Mouse (Mus musculus): ENCODE measurements around the gene Shoc2.

The Shoc2 gene

GRCm38 (mm10) chr19:54040356-54041028 lies 96.4 kb downstream of the Shoc2 start:
- DNase-seq: no peak

- DNase-seq: peak; percentile 23
These were observed 96.9 kb downstream of the Shoc2 start for GRCm38 (mm10) chr19:54041029-54041367.

DNA sequence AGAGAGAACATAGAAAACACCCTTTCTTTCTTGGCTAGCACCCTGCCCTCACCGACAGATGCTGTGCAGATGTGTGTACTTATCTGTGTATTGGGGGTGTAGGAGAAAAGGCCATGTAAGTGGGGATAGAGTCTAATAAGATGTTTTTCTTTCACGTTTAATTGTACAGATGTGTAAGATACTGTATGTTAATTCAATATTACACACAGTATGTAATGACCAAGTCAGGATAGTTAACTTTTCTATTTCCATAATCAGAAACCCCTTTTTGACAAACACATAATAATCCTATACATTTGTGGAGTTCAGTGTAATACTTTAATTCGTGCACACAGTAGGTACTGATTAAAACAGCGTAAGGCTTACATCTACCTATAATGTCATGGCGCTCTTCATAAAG lies 99.7 kb downstream of the Shoc2 start, which contains the start of gene Adra2a:
Adra2a (plus strand) TSS at position 301 of the 400 bp plus-strand sequence.
- DNase-seq: no peak

GRCm38 (mm10) chr19:54044507-54045371 lies 100.6 kb downstream of the Shoc2 start:
- DNase-seq: peak; percentile 72

- DNase-seq: no peak
These were observed 101.3 kb downstream of the Shoc2 start for GRCm38 (mm10) chr19:54045412-54045811.

- DNase-seq: peak; percentile 21
These were observed 102.0 kb downstream of the Shoc2 start for GRCm38 (mm10) chr19:54045931-54046683.

DNA sequence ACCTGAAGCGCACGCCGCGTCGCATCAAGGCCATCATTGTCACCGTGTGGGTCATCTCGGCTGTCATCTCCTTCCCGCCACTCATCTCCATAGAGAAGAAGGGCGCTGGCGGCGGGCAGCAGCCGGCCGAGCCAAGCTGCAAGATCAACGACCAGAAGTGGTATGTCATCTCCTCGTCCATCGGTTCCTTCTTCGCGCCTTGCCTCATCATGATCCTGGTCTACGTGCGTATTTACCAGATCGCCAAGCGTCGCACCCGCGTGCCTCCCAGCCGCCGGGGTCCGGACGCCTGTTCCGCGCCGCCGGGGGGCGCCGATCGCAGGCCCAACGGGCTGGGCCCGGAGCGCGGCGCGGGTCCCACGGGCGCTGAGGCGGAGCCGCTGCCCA lies 102.6 kb downstream of the Shoc2 start:
- no peak for DNase-seq

DNA sequence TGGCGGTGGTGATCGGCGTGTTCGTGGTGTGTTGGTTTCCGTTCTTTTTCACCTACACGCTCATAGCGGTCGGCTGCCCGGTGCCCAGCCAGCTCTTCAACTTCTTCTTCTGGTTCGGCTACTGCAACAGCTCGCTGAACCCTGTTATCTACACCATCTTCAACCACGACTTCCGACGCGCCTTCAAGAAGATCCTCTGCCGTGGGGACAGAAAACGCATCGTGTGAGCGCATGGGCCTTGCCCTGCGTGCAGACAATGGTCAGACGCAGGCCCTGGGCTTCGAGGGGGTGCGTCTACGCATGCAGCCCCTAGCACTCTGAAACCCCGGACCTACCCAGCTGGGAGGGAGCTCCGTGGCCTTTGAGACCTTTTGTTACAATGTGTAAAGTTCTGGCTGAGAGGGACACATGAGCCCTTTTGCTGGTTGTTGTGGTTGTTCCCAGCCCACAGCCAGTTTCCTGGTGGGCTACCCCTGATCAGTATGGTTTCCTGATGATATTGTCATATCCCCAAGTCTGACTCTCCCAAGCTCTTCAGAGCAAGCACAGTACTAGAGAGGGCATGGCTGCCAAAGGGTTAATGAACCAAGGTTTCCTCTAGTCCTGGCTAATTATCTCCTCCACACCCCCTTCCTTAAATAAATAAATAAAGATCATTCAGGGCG lies 103.4 kb downstream of the Shoc2 start:
- DNase-seq: no peak

DNA sequence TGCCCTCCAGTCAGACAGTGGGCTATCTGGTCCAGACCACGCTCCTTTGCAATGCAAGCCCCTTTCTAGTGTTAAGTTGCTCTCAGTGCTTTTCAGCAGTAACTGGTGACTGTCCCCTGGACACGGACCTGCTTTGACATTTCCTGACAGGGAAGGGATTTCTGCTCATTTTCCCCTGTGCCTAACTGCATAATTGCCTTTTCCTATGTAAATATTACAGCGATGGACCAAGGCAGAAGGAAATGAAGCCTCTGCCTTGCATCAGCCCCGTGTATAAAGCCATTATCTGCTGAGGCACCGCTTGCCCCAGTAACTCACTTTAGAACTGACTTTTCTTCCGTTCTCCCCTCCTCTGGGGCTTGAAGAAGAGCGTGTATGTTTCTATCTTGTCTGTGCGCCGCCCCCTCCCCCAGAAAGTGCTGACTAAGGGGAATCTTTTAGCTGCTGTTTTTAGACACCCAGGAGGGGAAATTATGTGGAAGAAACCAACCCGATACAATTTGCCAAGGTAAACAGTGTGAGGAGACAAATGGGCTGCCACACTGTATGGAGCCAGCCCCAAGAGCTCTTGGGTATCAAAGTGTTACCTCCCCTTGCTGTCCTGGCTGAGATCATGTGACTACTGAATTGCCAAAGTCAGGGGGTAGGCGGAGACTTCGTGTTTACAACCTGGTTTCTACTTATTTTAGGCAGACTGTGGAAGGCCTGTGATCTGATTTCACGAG lies 104.2 kb downstream of the Shoc2 start:
- DNase-seq: no peak

DNA sequence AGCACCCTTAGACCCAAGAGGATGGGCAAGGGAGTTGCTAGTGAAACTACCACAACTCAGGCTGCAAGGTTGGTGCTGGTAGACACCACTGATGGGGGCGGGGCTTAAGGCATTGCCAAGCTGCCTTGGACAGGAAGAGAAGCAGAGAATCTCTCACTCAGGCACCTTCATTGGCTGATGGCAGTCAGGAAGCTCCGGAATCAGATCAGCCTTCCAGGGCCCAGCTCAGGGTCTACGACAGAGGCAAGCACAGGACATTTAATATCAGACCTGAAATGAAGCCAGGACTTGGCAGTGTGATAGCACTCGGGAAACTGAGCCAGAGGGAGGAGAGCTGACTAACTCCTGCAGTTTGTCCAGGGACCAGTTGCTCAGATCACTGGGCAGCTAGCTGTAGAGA lies 107.5 kb downstream of the Shoc2 start:
- no peak for DNase-seq

DNA sequence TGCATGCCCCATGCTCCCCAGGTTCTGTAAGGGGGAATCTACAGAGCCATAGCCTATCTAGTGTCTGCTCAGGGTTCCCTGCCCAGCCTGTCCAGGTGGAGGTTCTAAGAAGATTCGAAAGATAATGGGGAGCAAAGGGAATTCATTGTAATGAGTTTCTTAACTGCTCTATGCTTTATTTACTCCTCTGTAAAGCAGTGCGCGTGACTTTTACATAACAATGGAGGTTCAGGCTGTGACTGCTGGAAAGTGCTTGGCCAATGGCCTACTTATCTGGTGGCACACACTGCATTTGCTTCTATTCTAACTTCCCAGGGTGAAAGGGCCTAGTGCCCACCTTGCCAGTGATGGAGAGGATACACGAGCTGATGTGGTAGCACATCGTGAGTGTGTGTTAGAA lies 111.7 kb downstream of the Shoc2 start:
- DNase-seq: no peak

DNA sequence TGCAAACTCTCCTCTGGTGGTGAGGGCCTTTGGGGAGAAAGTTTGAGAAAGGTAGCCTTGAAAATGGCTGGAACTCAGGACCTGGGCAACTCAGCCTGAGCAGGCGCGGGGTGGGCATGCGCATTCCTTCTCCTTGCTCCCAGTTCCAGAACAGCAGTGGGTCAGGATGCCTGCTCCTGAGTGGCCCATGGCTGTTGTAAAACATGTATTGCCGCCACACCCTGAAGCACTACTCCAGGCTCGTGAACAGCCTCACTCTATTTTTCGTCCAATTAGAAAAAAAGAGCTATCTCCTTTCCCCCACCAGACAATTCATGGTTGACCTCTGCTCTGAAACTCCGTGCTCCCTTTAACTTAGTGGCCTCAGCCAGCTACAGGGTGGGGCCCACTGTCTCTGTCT lies 124.3 kb downstream of the Shoc2 start:
- no peak for DNase-seq

DNA sequence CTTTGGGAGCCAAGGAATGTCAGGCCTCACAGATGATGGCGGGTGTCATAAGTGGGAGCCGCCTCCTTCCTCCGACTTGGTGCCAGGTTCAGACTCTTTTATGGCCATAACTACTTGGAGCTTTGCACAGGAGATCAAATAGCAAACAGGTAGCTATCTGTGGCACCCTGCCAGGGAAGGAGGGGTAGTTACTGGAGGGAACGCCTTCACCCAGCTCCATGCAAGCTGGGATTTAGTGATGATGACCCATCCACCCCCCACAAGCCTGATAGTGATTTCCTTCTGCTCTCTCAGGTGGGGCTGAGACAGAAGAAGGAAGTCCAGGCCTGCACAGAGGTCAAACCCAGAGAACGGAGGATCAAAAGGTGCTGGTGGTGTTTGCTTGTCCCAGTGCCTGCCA lies 126.4 kb downstream of the Shoc2 start:
- DNase-seq: peak; percentile 44

GRCm38 (mm10) chr19:54072233-54072800 lies 128.2 kb downstream of the Shoc2 start:
- no peak for DNase-seq

DNA sequence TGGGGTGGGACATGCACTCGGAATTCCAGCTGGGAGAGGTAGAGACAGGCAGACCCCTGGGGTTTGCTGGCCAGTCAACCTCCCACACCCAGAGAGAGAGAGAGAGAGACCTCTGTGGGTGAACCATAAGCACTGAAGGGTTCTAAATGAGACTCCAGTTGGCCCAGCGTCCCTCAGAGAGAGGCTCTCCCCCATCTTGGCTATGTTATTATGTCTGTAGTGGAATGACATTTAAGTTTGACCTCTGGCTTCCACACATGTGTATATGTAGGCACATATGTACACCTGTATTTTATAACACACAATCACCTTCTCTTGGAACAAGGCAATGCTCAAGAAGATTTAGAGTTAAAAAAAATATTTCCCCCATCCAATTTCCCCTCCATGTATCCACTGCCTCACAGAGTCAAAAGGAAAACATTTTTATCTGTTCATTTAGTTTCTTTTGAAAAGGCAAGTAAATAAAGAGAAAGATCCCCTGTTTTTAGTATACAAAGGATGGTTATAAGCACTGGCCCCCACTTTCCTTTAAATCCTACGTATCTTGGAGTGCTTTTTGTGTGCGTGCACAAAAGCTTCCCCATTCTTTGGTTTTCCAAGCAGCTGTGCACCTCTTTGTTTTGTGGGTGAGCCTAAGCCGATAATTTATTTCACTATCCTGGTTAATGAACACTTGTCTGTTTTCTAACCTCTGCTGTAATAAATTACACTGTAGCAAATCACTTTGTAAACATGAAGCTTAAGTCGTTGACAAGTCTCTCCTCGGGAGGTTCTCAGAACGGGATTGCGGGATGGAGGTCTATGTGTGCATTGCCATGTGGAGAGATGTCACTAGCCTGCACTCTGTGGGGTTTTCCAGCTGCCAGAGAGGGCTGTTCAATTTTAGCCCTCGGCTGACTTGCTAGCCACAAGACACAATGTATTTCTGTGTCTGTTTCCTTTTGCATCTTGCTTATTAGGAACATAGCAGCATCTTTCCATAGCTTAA lies 132.6 kb downstream of the Shoc2 start:
- no peak for DNase-seq

DNA sequence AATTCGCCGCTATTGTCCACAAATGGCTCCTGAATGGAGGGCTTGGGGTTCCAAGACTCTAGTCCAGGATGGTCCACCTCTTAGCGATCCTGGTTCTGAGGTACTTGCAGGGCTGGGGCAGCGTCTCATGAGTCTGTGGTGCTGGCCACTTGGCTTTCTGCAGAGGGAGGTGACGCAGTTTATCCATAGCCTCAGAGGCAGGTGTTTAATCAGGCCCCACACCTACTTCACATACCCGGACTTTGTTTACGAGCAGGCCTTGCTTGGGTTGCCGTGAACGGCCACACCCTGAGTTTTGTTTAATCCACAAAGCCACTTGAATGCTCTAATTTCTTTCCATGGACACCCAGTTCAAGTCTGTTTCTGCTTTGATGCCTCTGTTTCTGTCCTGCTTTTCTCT lies 137.2 kb downstream of the Shoc2 start:
- DNase-seq: no peak

DNA sequence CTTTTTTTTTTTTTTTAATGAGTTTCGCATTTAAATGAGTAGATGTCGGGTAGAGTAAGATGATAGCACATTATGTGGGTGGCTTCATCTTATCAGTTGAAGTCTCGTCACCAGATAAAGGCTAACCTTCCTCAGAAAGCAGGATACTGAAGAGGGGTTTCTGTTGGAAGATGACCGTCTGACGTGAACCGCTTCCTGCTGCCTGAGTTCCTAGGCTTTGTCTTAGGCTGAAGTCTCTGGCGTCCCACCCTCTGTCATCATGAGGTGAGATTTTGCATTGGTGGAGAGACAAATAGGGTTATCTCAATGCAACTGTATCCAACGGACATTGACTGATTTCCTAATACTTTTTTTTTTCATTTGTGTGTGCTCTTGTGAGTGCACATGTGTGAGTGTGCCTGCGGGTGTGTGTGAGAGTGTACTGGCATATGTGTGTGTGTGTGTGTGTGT lies 137.6 kb downstream of the Shoc2 start:
- DNase-seq: no peak
